Mouse (Mus musculus): ENCODE measurements at regions not wholly inside any gene's neighbourhood (a gene's known extent, or its start where the extent isn't known, plus 50 kb on each side); places are given as distances from the start of the nearest gene placed in this dataset.

GRCm38 (mm10) chr1:65439129-65439528 is 157.3 kb downstream of the Pth2r start:
- H3K4me3 ChIP-seq (replicated peaks; ENCODE audit: low read length): no peak overlapping the region
- TF ChIP-seq CTCF (conservative IDR thresholded peaks at IDR 0.05; ENCODE audit: low read length): no peak
- TF ChIP-seq NANOG (IDR thresholded peaks at IDR 0.05; ENCODE audit: borderline replicate concordance, low read length): peak; percentile 81; the same call in 1 of the 2 replicates
- H3K36me3 ChIP-seq (ENCODE audit: insufficient read depth, low read length): no peaks in the 10 kb centered on the region
- peaks cover 6% of the 10 kb centered on the region; the same call in 1 of the 2 replicates for H3K9me3 ChIP-seq (ENCODE audit: low read length)
- H3K4me1 ChIP-seq (replicated peaks; ENCODE audit: low read depth, low read length): no peaks in the 10 kb centered on the region
- no peaks in the 10 kb centered on the region for H3K27me3 ChIP-seq (ENCODE audit: insufficient read depth, low read length)

GRCm38 (mm10) chr1:65440156-65440555 is 158.3 kb downstream of the Pth2r start:
- no peak overlapping the region for H3K4me3 ChIP-seq (replicated peaks; ENCODE audit: low read length)
- H3K27me3 ChIP-seq (ENCODE audit: insufficient read depth, low read length): no peaks in the 10 kb centered on the region
- H3K36me3 ChIP-seq (ENCODE audit: insufficient read depth, low read length): no peaks in the 10 kb centered on the region
- no peaks in the 10 kb centered on the region for H3K4me1 ChIP-seq (replicated peaks; ENCODE audit: low read depth, low read length)
- TF ChIP-seq NANOG (IDR thresholded peaks at IDR 0.05; ENCODE audit: borderline replicate concordance, low read length) (no peak), POU5F1 (IDR thresholded peaks at IDR 0.05; ENCODE audit: borderline replicate concordance, low read length) (no peak), CTCF (conservative IDR thresholded peaks at IDR 0.05; ENCODE audit: low read length) (no peak)
- H3K9me3 ChIP-seq (ENCODE audit: low read length): peaks cover 6% of the 10 kb centered on the region; the same call in 1 of the 2 replicates
